Mouse (Mus musculus): ENCODE results near the gene Mcm5.

The Mcm5 gene

DNA sequence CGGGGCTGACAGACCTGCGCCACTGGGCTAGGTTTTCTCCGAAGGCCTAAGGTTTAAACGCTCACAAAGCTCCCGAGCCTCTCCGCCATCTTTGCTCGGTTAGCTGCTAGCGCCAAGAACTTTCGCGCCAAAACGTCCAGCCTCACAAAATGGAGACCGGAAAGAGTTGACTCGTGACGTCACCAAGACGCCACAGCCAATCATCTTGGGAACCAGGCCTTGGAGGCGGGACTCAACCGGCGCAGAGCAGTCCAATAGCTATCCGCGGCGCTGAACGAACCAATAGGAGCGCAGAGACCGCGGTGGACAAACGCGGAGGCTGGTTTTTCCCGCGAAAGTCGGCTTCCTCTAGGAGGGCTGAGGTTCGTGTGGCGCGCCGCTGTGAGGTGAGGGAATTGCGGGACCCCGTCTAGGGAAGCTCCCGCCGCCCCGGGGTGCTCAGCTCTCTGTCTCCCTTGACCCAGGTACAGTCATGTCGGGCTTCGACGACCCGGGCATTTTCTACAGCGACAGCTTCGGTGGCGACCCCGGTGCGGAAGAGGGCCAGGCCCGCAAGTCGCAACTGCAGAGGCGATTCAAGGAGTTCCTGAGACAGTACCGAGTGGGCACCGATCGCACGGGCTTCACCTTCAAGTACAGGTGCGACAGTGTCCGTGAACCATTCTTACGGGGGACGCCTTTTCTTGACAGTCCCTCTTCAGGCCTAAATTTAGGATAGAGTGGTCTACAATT lies at the start of gene Mcm5:
TSS of gene Mcm5 (plus strand) at position 334 of the 732 bp plus-strand sequence.
- peak; percentile 97 for DNase-seq (ENCODE audit: low spot score)

DNA sequence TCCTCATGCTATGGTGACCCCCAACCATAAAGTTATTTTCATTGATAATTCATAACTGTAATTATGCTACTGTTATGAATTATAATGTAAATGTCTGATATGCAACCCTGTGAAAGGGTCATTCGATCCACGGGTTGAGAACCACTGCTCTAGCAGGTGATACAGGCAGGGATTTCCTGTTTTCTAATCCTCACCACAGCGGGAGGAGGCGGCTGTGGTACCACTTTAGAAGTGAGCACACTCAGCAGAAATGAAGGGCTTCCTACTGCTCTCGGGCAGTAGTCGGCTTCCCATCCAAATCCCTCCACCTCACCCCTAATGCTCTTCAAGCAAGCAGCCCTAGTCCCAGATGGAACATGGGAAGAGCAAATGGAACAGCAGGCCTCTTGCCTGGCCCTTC lies 49.3 kb upstream of the Mcm5 start:
- no peak for DNase-seq (ENCODE audit: low spot score)

DNA sequence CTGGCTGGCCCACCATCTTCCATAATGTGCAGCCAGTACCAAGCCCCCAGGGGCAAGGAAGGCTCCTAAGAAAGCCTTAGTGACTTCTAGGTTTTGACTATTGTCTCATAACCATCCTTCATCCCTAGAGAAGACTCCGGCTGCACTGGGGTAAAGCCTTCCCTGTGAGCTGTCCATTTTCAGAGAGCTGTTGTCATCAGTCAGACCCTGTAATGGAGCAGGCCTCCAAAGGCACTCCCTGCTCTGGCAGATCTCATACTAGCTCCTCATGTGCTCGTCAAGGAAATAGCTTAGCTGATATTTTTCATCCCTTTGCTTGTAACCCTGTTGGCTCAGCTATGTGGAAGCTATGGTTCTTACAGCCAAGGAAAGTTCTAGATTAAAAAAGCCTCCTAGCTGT lies 48.6 kb upstream of the Mcm5 start:
- no peak for DNase-seq (ENCODE audit: low spot score)

DNA sequence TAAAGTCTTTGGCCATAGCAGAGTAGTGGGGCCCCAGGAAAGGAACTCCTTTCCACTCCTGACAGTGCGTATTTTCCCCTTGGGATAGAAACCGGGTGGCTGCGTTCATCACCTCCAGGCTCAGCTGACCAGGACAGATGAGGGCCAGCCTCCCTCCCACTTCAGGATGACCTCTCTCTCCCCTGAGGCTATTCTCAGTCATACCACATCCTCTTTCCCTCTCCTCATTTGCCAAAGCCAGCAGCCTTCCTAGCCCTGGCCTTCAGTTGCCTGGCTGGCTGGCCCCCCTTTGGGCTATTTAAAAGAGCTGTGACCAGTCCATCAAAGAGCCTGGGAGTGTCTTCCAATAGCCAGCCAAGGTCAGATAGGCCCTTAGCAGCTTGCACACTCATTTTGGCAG lies 46.1 kb upstream of the Mcm5 start:
- no peak for DNase-seq (ENCODE audit: low spot score)

DNA sequence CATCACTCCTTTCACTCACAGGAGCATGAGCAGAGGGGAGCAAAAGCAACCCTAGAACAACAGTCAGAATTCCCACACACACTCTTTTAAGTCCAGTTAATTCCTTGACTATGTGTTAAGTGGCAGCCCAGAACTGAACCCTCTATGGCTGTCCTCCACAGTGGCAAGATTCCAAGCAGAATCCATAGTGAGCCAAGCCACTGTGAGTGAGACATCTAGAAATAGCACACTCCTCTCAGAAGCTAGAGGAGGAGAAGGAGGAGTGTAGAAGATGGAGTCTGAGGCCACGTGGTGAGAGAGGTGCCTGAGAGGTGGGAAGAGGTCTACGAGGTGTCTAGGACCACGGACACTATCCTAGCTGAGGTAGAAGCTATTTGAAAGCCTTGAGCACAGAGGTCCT lies 44.6 kb upstream of the Mcm5 start:
- DNase-seq (ENCODE audit: low spot score), result no peak

DNA sequence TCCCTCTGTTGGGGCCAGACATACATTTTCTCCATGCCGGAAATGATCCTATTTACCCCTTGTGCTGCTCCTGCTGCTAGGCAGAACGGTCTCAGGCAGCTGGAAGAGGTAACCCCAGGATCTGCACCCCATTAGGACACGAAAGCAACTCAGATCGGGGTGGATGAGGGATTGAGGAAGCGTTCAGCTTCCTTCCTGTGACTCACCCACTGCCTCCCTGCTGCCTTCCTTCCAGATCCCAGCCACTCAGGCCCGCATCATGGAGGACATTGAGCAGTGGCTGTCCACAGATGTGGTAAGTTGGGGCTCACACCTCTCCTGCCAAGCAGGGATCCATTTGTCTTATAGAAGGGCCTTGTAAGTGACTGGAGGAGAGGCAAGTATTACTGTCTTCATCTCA lies 42.1 kb upstream of the Mcm5 start:
- DNase-seq (ENCODE audit: low spot score), result no peak

DNA sequence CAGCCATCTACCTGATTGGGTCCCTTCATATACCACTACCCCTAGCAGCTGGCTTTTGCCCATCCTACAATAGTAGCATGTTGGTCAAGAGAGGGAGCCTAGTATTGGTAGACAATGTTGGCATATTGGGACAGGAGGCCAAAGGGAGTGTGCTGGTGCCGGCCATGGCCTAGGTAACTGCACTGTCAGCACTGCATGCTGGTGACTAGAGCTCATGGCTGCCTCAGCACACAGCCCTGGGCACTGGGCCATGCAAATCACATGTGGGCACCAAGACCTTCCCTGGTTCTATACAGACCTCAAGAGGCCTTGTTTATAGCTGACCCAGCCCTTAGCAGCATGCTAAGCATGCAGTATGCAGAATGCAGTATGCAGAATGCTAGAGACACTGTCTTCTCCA lies 39.1 kb upstream of the Mcm5 start:
- DNase-seq (ENCODE audit: low spot score), result no peak

DNA sequence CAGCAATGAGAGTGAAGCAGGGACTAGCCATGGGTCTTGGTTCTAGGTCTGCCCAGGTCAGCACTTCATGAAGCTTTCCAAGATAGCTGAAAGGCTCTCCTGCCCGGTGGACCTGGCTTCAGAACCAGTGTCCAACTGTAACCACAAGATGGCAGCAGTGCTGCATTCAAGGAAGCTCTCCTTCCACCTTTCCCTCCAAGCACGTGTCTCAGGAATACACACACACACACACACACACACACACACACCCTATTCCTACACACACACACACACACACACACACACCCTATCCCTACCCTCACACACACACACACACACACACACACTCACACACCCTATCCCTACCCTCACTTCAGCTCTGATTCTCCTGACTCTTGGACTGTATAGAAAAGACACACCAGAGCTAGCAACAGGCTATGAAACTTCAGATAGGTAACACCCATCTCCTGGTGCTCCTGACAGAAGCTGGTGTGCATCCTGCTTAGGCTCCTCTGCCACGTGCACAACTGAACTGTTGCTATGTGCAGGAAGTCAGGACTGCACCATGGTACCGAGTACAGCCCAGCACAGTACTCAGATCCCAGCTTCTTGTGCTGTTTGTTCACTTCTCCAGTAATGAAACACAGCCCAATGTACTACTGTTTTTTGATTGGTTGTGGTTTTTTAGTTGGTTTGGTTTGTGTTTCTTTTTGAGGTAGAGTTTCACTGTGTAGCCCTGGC lies 37.6 kb upstream of the Mcm5 start:
- DNase-seq (ENCODE audit: low spot score), result peak; percentile 88

DNA sequence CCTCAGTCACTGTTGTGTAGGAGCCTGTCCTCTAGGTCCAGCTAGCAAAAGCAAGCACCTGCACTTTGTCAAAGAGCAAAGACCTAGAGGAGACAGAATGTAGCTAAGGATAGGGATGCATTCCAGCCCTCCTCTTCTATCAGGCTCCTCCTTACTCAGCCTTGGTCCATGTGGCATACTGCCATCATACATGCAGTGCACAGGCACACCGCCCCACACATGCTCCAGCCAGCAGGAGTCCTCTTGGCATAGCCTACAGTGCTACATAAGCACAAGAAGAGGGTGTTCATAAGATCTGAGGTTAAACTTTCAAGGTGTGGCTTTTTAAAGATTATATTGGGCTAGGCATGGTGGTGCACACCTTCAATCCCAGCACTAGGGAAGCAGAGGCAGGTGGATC lies 34.5 kb upstream of the Mcm5 start:
- no peak for DNase-seq (ENCODE audit: low spot score)

DNA sequence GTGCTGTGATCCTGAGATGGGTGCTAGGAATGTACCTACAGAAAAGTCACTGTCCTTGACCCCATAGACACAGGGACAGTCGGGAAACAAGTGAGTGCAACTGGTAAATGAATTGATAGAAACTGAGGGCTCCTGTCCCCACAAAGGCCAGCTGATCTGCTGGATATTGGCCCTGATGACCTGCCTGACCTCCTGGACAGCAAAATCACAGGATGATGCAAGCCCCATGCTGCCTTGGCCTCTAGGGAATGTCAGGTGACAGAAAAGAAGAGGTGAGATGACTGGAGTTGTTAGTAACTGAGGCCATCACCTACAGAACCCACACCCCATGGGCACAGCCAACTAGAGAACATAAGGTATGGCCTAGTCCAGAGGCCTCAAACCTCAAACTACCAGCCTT lies 31.2 kb upstream of the Mcm5 start:
- DNase-seq (ENCODE audit: low spot score), result no peak

DNA sequence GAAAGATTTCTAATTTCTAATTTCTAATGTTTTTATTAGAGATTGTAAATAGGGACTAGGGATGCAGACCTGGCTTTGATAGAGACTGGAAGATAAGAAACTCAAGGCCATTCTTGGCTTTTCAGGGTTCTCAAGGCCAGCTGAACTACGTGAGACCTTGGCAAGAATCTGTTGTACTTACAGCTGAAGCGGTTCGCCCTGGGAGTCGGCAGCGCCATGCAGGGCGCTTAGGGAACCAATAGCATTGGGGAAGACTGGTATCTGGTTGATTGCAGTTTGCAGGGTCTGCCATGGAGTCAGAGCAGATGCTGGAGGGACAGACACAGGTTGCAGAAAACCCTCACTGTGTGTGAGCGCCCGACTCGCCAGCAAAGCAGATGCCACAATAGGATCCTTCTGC lies 30.5 kb upstream of the Mcm5 start:
- no peak for DNase-seq (ENCODE audit: low spot score)

DNA sequence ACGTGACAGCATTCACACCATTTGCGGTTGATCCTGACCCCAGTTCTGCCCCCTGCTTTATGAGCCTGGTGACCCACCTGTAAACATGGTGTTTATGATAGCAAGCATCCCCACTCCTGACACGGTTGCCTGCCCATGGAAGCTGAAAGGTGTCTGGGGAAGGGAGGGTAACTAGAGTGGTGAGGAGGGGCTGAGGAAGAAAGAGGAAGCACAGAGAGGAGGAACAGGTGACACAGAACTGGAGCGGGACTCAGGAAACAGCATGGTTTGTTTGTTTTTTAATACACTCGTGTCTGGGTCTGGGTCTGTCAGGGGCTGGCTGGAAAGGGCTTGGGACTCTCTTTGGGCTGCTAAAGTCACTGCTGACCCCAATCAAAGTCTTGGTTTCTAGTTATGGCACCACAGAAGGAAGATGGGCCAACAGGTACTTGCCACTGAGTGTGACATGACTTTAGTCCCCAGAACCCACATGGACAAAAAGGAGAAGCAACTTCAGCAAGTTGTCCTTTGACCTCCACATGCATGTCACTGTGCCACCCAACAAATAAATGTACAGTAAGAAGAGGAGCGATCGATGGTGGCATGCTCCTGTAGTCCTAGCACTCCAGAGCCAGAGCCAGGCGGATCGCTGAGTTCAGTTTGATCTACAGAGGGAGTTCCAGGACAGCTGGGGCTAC lies 27.9 kb upstream of the Mcm5 start:
- DNase-seq (ENCODE audit: low spot score), result no peak

DNA sequence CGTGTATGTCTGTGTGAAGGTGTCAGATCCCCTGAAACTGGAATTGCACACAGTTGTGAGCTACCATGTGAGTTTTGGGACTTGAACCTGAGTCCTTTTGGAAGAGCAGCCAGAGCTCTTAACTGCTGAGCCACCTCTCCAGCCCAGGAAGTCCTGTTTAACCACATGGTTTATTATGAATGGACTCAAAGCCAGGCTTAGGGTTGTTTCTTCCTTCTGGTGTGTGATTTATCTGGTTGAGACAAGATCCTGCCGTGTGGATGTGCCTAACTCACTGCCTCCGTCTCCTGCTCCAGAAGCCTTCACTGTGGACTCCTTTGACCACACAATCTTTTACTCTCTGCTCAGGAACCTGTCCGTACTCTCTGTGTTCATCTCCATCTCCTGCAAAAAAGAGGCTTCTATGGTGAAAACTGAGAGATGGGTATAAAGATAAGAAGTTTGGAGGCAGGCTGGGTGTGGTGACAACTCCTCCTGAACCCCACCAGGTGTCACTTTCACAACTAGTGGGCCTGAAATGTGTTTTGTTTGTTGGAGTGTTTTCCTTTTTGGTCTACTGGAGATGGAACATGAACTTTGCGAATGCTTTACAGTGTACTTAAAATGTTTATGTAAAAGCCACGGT lies 27.1 kb upstream of the Mcm5 start:
- no peak for DNase-seq (ENCODE audit: low spot score)

DNA sequence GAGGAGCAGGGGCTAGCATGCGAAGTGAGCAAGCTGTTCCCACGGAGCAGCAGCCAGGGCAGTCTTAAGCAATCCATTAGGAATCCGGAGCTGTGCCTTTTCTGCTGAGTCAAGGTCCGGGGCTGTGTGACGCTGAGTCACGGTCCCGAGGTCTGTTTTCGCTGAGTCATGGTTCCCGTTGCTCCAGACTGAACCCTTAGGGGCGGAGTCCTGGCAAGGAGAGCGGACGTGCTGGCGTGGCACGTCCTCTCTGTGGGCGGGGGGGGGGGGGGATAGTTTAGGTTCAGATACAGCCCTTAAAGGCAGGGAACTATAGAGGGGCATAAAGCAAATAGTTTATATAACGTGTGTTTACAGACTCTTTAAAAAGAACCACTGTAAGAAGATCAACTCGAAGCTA lies 25.5 kb upstream of the Mcm5 start:
- peak; percentile 95 for DNase-seq (ENCODE audit: low spot score)

DNA sequence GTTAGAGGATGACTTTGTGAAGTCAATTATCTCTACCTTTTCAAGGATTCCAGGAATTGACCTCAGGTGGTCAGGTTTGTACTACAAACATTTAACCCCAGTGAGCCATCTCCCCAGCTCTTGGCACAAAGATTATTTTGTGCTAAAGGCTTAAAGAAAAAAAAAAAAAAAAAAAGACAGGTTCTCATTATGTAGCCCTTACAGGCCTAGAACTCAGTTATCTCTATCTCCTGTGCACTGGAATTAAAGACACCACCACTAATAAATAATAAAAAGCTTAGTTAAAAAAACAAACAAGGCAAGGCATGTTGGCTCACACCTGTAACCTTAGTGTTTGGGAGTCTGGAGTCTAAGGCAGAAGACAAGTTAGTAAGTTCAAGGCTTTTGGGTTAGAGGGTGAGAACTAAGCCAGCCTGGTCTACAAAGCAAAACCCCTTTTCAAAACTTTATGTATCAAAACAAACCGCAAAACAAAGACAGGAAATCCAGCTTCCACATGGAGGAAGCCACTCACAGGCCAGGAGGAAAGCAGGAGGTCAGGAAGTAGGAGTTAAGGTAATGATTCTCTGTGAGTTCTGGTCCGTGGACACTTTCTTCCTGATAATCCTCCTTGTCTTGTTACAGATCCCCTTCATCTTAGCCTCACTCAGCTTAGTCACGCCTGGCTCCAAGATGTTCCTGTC lies 24.8 kb upstream of the Mcm5 start:
- DNase-seq (ENCODE audit: low spot score), result no peak

DNA sequence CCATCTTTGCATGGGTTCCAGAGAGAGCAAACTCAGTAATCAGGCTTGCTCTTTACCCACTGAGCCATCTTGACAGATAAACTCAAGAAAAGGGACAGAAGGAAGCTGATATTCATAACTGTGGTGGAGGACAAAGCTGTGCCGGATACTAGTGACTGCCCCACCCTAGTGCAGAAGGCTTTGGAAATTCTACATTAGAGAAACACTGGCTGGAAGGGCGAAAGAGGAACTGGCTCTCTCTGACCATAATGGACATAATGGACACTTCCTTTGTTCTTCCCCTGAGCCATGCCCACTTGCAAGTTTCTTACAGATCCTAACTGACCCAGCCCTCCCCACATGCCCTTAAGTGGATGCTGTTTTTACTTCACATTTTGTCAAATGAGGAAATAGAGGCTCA lies 23.4 kb upstream of the Mcm5 start:
- DNase-seq (ENCODE audit: low spot score), result no peak

DNA sequence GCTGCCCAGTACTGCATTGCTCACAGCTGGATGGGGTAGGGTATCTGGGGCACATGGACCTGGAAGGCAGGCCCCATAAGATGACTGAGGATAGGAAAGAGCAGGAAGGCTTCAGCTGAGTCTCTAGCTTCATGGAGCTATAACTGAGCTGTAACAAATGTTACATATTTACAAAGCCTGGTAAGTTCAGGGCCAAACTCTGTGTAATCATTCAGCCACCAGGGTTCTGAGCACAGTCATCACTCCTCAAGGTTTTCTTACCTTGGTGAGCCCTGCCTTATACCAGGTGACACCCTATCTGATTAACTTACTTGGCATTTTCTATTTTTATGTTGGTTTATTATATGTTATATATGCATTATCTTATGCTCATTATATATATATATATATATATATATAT lies 22.2 kb upstream of the Mcm5 start:
- no peak for DNase-seq (ENCODE audit: low spot score)

DNA sequence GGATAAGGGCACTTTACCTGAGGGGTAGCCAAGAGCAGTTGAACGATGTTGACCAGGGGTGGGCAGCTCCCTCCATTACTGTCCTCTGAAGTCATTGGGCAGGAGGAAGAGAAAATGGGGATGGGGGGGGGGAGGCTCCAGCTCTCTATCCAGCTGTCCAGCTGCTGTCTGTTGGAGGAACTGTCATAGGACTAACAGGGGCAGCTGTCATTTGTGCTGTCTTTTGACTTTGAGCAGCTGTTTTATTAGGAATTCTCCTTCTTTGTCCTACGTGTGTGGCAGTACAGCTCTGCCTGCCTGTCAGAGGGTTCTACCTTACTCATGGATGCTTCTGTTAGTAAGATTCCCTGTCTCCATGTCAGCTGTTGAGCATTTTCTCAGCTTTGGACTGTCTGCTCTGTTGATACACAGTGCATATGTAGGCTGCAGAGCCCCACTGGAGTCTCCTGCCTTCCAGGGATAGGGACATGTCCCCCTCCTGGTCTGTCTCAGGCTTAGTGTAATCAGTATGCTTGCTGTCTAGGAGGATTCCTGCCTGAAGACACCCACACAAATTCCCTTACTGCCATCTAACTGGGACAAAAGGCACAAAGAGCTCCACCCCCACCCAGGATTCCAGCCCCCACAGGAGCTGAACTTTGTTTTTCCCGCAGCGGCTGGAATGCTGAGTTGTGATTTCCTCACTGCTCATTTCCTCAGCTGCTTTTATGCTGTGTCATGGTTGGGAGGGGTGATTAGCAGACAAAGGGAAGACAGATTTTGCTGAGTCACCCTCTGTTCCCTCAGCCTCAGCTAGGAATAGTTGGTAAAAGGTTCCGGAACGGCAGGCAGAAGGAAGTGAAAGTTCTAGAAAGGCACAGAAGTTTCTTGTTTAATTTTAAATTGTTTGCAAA lies 20.1 kb upstream of the Mcm5 start:
- DNase-seq (ENCODE audit: low spot score), result peak; percentile 75

DNA sequence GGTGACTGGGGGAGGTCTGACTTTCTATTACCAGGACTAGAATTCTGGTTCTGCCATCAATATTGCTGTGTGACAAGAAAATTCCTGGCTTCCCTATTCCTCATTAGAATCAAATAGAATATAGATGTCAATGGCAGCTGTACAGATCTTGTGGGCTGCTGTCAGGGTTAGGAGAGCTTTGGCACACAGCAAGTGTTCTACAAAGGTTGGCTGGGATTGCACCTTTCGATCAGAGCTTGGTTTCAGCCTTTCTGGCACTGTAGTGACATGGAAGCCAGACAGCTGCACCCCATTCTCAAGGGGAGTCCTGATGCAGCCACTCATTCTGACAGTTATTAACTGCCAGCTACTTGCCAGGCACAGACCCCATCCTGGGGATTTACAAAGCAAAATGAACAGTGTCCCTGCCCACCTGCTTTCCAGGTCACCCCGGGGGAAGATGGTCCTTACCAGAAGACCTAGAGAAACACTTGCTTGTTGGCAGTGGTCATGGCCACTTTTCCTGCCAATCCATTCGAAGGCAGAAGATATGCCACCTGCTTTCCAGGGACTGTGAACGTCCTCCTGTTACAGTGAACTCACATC lies 18.5 kb upstream of the Mcm5 start:
- no peak for DNase-seq (ENCODE audit: low spot score)

DNA sequence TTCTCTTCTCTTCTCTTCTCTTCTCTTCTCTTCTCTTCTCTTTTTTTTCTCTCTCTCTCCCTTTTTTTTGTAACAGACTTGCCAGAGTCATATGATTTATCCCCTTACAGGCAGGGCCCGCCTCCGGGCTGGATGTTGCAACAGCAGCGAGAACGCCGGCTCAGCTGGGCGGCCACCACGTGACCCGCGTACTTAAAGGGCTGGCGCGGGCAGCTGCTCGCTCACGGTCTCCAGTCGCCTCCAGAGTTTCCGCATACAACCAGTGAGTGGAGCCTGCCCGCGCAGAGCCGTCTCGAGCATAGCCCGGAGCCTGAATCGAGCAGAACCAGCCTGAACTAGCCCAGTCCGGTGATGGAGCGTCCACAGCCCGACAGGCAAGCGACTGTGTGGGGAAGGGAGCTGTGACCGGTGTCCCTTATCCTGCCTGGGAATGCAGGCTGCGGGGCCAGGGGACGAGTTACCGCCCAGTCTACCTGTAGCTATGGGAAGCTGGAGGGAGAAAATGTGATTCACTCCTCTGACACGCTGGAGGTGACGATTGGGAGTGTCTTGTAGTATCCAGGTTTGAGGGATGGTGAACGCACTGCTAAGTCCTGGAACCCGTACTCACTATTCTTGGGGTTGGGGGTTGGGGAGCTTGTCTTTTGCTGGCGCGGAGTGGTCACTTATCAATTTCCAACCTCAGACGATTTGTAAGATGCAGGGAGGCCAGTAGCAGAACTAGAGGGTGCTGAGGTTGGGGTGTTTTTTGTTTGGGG lies 15.8 kb upstream of the Mcm5 start, which contains the start of gene Hmox1:
TSS of gene Hmox1 (plus strand) at position 223 of the 758 bp plus-strand sequence.
- DNase-seq (ENCODE audit: low spot score), result peak; percentile 93

Data from testis, postnatal 10 days (tissue).